Mouse (Mus musculus) stomach, embryonic 16.5 days (tissue): ENCODE results near the gene Odf3l2. TPM values are rescaled to one million over a fixed set of nuclear protein-coding genes. Genes with fewer than 3 reads are reported as not detected.

Experiments
- ATAC-seq: fragments of 200-750 bp; cut with Nextera tagmentation; 2 replicates; pipeline ENCODE4 v1.8.0; 2017; ENCODE audit warnings: moderate number of reproducible peaks, moderate TSS enrichment; ENCODE audit not compliant: insufficient read depth, low FRiP score
- H3K27ac ChIP-seq: fragments of 300-500 bp; sonication (generic); 2 replicates; pipeline ENCODE4 v1.5.1; 2014; ENCODE audit warnings: low read length
- H3K27me3 ChIP-seq: fragments of 300-500 bp; sonication (generic); 2 replicates; pipeline ENCODE4 v1.6.1; 2014; ENCODE audit warnings: low read length, control low read depth, mixed read lengths; ENCODE audit not compliant: control insufficient read depth, insufficient read depth
- H3K36me3 ChIP-seq: fragments of 300-500 bp; sonication (generic); 2 replicates; pipeline ENCODE4 v1.6.1; 2014; ENCODE audit warnings: low read length; ENCODE audit not compliant: control insufficient read depth, insufficient read depth
- H3K4me1 ChIP-seq: fragments of 300-500 bp; sonication (generic); 2 replicates; pipeline ENCODE4 v1.6.1; 2014; ENCODE audit warnings: low read length, control low read depth, mixed read lengths; ENCODE audit not compliant: control insufficient read depth, insufficient read depth
- H3K4me2 ChIP-seq: fragments of 300-500 bp; sonication (generic); 2 replicates; pipeline ENCODE4 v1.6.1; 2014; ENCODE audit warnings: low read depth, low read length, mixed read lengths
- H3K4me3 ChIP-seq: fragments of 300-500 bp; sonication (generic); replicated peaks from 2 replicates; pipeline ENCODE4 v1.5.1; 2014; ENCODE audit warnings: mild to moderate bottlenecking, low read length
- H3K9ac ChIP-seq: fragments of 300-500 bp; sonication (generic); 2 replicates; pipeline ENCODE4 v1.6.1; 2014; ENCODE audit warnings: low read length
- H3K9me3 ChIP-seq: fragments of 300-500 bp; sonication (generic); replicated peaks from 2 replicates; pipeline ENCODE4 v1.6.1; 2016; ENCODE audit warnings: low read length, control low read depth; ENCODE audit not compliant: control insufficient read depth
- WGBS: fragments of 180-500 bp; shearing (Covaris S2); extraction: QIAGEN DNeasy Blood & Tissue Kit; methylation state at CpG from one replicate; pipeline ENCODE4 v1.1.7; 2014; 5-methylcytosine and 5-hydroxymethylcytosine counted together
- polyA plus RNA-seq: library from polyadenylated mRNA; unstranded; fragments of >200 nt; fragmentation: Nextera tagmentation; extraction: Ambion mirVana; gene quantifications from 2 replicates; pipeline ENCODE4 v1.2.1, GENCODE M21; 2015

Gene Odf3l2
- polyA plus RNA-seq, 1 experiment from 2014 or later: not detected

DNA sequence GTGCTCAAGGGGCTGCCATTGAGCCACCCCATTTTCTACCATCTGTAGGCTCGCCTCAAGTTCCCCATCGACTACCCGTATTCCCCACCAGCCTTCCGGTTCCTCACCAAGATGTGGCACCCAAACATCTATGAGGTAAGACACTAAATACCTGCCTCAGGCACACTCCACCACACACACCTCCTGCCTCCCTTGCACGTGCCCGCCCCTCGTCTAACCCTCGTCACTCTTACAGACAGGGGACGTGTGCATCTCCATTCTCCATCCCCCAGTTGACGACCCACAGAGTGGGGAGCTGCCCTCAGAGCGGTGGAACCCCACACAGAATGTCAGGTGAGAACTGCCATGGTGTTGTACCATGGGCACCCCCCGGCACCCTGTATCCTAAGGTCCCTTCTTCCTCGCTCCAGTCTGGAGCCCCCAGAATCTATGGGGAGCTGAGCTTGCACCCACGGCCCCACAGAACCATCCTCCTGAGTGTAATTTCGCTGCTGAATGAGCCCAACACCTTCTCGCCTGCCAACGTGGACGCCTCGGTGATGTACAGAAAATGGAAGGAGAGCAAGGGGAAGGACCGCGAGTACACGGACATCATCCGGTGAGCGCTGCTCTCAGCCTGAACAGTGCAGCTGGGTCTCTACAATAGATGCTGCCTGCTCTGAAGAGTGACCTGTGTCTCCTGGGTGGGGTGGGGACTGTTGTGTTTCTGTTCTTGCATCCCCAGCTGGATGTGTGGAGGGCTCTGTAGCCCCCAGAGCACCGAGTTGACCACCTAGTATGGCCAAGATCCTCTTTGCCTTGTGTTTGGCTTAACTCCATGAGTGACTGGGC, 39.4 kb upstream of the Odf3l2 start:
- no peak for ATAC-seq
- Histone ChIP-seq H3K4me1 (peaks cover 19% of the 10 kb centered on the region), H3K36me3 (peaks cover 23% of the 10 kb centered on the region), H3K9me3 (no peaks in the 10 kb centered on the region), H3K9ac (no peak overlapping the region), H3K27ac (no peak overlapping the region), H3K4me3 (no peak overlapping the region), H3K27me3 (no peaks in the 10 kb centered on the region), H3K4me2 (no peak overlapping the region)
- 92% methylated on average over 25 of the region's 25 CpGs for WGBS

DNA sequence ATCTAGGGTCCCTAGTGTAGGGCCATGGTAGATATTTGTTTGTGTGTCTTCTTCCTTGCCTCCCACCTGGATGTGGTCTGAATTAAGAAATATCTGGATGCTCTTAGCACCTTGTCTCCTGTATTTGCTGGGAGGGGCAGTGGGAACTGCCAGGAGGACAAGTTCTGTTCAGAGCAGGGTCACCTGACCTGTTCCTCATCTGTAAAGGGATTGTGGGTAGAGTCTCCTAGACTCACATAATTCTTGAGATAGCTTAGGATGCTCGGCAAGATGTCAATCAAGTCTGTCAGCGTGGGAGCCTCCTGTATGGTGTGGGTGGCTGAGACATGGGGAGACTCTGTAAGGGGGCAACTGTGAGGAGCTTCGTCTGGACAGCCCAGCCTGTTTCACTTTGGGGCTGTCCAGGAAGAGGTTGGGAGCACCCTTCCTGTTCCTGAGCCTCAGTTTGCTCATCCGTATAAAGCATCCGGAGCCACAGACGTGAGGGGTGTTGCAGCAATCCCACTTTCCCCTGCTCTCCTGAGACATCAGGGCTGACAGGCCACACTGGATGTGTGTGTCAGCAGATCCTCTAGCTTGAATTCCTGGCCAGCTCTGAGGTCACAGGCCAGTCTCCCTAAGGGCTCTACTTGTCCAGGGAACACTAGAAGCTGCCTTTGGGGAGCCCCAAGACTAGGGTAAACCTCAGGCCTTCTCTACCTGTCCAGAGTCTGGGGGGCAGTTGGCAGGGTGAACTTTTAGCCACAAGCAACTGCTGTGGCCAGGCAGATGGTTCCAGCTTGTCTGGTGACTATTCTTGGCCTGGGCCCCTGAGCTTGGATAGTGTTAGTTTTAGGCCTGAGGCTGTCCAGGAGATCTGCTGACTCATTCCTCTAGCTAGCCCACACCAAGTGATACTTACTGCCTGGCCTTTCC, 38.4 kb upstream of the Odf3l2 start:
- Histone ChIP-seq H3K9ac (peak overlapping the region; percentile 87), H3K4me2 (peak overlapping the region; percentile 84), H3K9me3 (no peaks in the 10 kb centered on the region), H3K4me3 (peak overlapping the region; percentile 89), H3K27ac (no peak overlapping the region), H3K27me3 (no peaks in the 10 kb centered on the region), H3K36me3 (peaks cover 19% of the 10 kb centered on the region), H3K4me1 (peaks cover 19% of the 10 kb centered on the region)
- 82% methylated on average over 6 of the region's 6 CpGs for WGBS
- no peak for ATAC-seq

DNA sequence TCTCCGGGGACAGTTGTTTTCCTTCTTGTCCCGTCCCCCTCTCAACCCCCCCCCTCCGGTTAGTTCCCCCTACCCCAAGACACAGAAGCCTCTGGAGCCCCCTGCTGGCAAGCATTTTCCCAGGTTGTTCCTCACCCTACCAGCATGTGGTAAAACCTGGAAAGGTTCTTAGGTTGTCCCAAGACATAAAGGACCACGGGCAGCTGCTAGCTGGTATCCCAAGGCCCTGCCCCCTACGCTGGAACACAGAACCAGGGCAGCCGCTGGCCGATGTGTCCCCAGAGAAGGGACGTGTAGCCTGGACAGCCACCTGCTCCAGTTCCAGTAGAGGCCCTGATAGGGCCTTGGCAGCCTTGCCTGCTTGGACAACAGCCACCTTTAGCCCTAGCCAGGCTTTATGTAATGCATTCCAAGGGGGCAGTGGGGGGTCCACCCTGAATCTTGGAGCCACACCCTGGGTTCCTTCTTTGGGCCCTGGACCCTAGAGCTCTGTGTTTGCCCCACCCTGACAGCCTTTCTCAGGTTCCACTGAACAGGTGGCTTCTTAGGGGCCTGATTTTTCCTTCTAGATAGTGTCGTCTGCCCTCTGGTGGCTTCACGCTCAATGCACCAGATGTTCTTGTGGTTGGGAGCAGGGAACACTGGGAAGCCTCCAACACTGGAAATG, 37.5 kb upstream of the Odf3l2 start:
- peak overlapping the region; percentile 84 for H3K4me2 ChIP-seq
- no peaks in the 10 kb centered on the region for H3K9me3 ChIP-seq
- 2% methylated on average over 10 of the region's 10 CpGs for WGBS
- peak overlapping the region; percentile 89 for H3K4me3 ChIP-seq
- peaks cover 19% of the 10 kb centered on the region for H3K4me1 ChIP-seq
- no peaks in the 10 kb centered on the region for H3K27me3 ChIP-seq
- H3K27ac ChIP-seq: peak overlapping the region; percentile 76
- H3K9ac ChIP-seq: peak overlapping the region; percentile 87
- peaks cover 12% of the 10 kb centered on the region; the same call in 1 of the 2 replicates for H3K36me3 ChIP-seq
- ATAC-seq: no peak

DNA sequence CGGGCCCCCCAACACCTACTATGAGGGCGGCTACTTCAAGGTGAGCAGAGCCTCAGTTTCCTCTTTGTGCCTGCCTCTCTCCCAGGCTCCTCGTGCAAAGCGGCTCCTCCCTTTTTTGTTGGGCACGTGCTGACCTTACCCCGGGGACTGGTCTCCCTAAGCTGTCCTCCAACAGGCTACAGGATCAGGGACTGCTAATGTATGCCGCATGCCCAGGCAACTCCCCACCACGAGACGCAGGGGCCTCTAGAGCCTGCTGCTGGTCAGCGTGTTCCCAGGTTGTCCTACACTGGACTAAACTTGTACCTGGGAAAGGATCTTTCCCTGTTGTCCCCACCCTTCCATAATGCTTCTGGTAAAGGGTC, 37.0 kb upstream of the Odf3l2 start:
- 0% methylated on average over 10 of the region's 10 CpGs for WGBS
- H3K27ac ChIP-seq: peak overlapping the region; percentile 76
- no peaks in the 10 kb centered on the region for H3K9me3 ChIP-seq
- peak overlapping the region; percentile 87 for H3K9ac ChIP-seq
- H3K4me3 ChIP-seq: peak overlapping the region; percentile 89
- H3K36me3 ChIP-seq: peaks cover 9% of the 10 kb centered on the region; the same call in 1 of the 2 replicates
- H3K4me1 ChIP-seq: peaks cover 19% of the 10 kb centered on the region
- no peaks in the 10 kb centered on the region for H3K27me3 ChIP-seq
- no peak for ATAC-seq
- H3K4me2 ChIP-seq: peak overlapping the region; percentile 84

DNA sequence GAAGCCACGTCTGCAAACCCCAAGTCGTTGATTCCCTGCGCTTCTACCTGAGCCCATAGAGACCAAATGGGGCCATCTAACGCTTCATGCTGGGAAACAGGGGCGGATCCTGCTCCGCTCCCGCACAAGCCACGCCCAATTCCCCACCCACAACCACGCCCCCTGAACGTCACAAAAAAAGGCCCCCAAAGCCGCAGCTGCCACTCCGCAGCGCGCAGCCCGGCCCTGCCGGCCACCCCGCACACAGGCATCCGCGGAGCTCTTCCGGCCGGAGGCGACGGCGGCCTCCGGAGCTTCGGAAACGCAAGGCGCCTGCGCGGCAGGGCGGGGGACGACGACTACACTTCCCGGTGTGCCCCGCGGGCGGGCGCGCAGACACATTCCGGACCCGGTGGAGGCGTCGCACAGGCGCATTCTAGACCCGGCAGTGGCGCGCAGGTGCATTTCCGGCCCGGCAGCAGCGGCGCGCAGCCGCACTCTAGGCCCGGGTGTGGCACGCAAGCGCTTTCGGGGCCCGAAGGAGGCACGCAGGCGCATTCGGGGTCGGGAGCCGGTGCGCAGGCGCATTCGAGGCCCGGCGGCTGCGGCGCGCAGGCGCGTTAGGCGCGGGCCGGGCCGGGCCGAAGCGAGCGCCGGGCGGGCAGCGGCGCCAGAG, 36.2 kb upstream of the Odf3l2 start, which contains the start of gene Cdc34:
Gene Cdc34, plus strand, starts transcription at position 605 of the 655 bp plus-strand sequence.
- H3K4me3 ChIP-seq: peak within 1 kb of the TSS; percentile 89
- H3K4me1 ChIP-seq: peaks cover 19% of the 10 kb centered on the region
- H3K27me3 ChIP-seq: no peaks in the 10 kb centered on the region
- H3K4me2 ChIP-seq: peak within 1 kb of the TSS; percentile 84
- peak within 1 kb of the TSS; percentile 90 for H3K27ac ChIP-seq
- H3K9me3 ChIP-seq: no peaks in the 10 kb centered on the region
- peaks cover 6% of the 10 kb centered on the region; the same call in 1 of the 2 replicates for H3K36me3 ChIP-seq
- H3K9ac ChIP-seq: peak within 1 kb of the TSS; percentile 87
- WGBS: under 1% methylated on average over 84 of the region's 84 CpGs
- peak; percentile 96 for ATAC-seq

DNA sequence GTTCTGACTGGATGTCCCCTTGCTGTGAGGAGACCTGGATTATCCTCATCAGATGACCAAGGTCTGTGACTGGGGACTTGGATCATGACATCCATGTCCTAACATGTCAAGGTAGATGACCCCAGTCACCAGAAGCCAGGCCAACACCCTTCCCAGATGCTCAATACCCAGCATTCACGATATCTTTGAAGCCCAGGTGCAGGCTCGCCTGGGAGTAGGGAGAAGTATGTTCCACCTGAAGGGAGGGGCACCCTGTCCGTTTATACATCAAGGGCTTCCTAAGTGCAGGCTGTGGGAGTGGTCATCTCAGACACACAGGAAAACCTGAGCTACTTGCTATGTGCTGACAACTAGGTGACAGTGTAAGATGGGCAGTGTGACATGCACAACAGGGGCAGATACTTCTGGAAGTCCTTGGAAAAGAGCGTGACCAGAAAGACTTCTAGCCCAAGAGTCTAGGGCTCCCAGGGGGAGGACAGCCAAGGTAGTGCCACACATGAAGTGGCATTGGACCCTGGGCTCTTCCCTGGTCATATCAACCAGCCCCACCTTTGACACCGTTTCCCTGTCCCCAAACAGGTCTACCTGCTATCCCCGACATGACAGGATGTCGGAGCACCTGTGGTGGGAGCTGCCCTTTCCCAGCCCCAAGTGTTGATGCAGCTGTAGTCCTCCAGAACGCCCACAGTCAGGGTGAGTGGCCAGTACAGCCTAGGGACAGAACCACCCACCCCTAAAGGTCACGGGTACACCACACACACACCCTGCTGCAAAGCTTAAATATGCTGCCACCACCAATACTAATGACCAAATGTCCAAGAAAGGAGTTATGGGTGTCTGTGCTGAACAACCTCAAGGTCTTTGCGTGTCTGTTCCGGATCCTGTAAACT, 35.3 kb upstream of the Odf3l2 start:
- Histone ChIP-seq H3K36me3 (0 out of 2 replicates have a peak, but pooled peaks cover 3% of the 10 kb centered on the region), H3K4me2 (peak overlapping the region; percentile 70), H3K27me3 (no peaks in the 10 kb centered on the region), H3K9ac (peak overlapping the region; percentile 70), H3K4me1 (peaks cover 19% of the 10 kb centered on the region), H3K4me3 (peak overlapping the region; percentile 89), H3K9me3 (no peaks in the 10 kb centered on the region), H3K27ac (peak overlapping the region; percentile 90)
- WGBS: 22% methylated on average over 11 of the region's 11 CpGs
- ATAC-seq: peak; percentile 8

DNA sequence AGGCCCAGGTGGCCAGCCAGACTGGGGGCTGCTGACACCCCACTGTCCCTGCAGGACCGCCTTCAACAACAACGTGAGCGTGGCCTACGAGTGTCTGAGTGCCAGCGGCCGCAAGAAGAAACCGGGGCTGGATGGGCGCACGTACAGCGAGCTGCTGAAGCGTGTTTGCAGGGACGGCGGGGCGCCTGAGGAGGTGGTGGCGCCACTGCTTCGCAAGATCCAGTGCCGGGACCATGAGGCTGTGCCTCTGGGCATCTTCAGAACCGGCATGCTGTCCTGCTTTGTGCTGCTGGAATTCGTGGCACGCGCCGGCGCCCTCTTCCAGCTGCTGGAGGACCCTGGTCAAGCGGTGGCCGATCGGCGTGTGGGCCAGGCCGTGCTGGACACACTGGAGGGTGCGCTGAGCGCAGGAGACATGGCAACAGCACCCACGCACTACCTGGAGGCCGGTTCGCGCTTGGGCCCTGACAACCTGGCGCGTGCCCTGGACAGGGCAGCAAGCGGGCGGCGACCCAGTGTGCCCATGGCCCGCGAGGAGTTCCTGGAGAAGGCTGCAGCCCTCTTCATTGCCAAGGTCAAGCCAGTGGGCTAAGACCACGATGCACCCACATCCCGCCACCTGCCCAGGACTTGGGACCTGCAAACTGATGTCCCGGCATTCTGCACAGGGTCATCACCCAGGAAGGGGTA, 30.0 kb upstream of the Odf3l2 start:
- Histone ChIP-seq H3K9ac (no peak overlapping the region), H3K4me2 (no peak overlapping the region), H3K4me1 (peaks cover 6% of the 10 kb centered on the region), H3K27me3 (no peaks in the 10 kb centered on the region), H3K9me3 (no peaks in the 10 kb centered on the region), H3K27ac (no peak overlapping the region), H3K4me3 (no peak overlapping the region), H3K36me3 (no peaks in the 10 kb centered on the region)
- WGBS: 59% methylated on average over 44 of the region's 44 CpGs
- ATAC-seq: no peak
